Mouse (Mus musculus) ES-Bruce4 (cell line): ENCODE data around the gene 1700024G13Rik.
"Not testable (repeated sequence)": the region's sequence is repeated elsewhere in the genome, so short reads cannot be mapped to it uniquely, and the experiment has no call there.

Experiments used
- CTCF ChIP-seq: IDR thresholded peaks from one replicate; pipeline ENCODE4 v1.8.1; 2011; ENCODE audit warnings: low read depth, low read length
- POLR2A ChIP-seq: IDR thresholded peaks from one replicate; pipeline ENCODE4 v1.8.1; 2011; ENCODE audit warnings: low read length; ENCODE audit not compliant: insufficient read depth

DNA sequence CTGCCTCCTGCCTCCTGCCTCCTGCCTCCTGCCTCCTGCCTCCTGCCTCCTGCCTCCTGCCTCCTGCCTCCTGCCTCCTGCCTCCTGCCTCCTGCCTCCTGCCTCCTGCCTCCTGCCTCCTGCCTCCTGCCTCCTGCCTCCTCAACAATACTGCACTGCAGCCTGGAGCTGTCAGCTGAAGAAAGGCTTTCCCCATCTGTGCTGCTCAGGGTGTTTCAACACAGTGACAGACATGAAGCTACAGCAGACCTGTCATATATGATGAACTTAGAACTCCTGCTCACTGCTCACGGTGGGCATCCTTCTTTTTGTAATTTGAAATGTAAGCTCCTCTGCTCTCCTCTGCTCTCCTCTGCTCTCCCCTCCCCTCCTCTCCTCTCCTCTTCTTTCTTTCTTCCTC, 17.2 kb upstream of the 1700024G13Rik start:
- TF ChIP-seq CTCF, POLR2A: not testable (repeated sequence)
